Mouse (Mus musculus) heart, adult 18-20 months (tissue): ENCODE measurements at regions not wholly inside any gene's neighbourhood (a gene's known extent, or its start where the extent isn't known, plus 50 kb on each side); places are given as distances from the start of the nearest gene placed in this dataset.

Experiments
- DNase-seq, 2 experiments: peaks; one replicate each; pipeline ENCODE4 v3.0.0; 2021 to 2022; ENCODE audit warnings: mixed read lengths in 1 of 2

GRCm38 (mm10) chr19:37836900-37837299 lies 139.3 kb downstream of the Cyp26a1 start:
- DNase-seq = no peak
